8 mouse cellular contexts compared by ENCODE assay signal in genomic region chr2:118372901-118373571, GRCm38 (mm10). TPM values are rescaled to one million over a fixed set of nuclear protein-coding genes. Genes with fewer than 3 reads are reported as not detected.
DNase-seq lines count a peak whose midpoint lies in the region; ATAC-seq and TF ChIP-seq lines count a peak whose summit lies in the region.

Gpr176 (minus strand) TSS chr2:118373419.

- peaks cover 9% of the 10 kb centered on the region; the same call in 1 of the 2 replicates for H3K4me1 ChIP-seq in embryonic facial prominence, embryonic 12.5 days
- H3K4me1 ChIP-seq in heart, embryonic 16.5 days (ENCODE audit: control insufficient read depth, insufficient read depth, low read length): peaks cover 10% of the 10 kb centered on the region
- H3K4me1 ChIP-seq in liver, postnatal 0 days (ENCODE audit: insufficient read depth): peaks cover 16% of the 10 kb centered on the region

- H3K27ac ChIP-seq in embryonic facial prominence, embryonic 12.5 days: no peak within 1 kb of the TSS
- no peak within 1 kb of the TSS for H3K27ac ChIP-seq in heart, embryonic 16.5 days (ENCODE audit: low read length)
- no peak within 1 kb of the TSS for H3K27ac ChIP-seq in liver, postnatal 0 days (ENCODE audit: low read depth)

- H3K36me3 ChIP-seq in embryonic facial prominence, embryonic 12.5 days: no peaks in the 10 kb centered on the region
- no peaks in the 10 kb centered on the region for H3K36me3 ChIP-seq in heart, embryonic 16.5 days (ENCODE audit: control insufficient read depth, insufficient read depth)
- no peaks in the 10 kb centered on the region for H3K36me3 ChIP-seq in liver, postnatal 0 days (replicated peaks; ENCODE audit: insufficient read depth, low read length)

- peak within 1 kb of the TSS; percentile 94 for H3K4me2 ChIP-seq in embryonic facial prominence, embryonic 12.5 days (replicated peaks)
- H3K4me2 ChIP-seq in heart, embryonic 16.5 days (ENCODE audit: low read depth, low read length): peak within 1 kb of the TSS; percentile 100
- H3K4me2 ChIP-seq in liver, postnatal 0 days (ENCODE audit: low read depth, low read length): peak within 1 kb of the TSS; percentile 86

- DNase-seq in CD4-positive helper T cell, adult 2 months (ENCODE audit: low read depth, low spot score): peak; percentile 60
- DNase-seq in adrenal gland, postnatal 10 days: peak; percentile 40
- DNase-seq in kidney, postnatal 25 days: peak; percentile 17 to 46
- peak; percentile 39 for DNase-seq in liver, postnatal 0 days
- DNase-seq in thymus, postnatal 25 days: peak; percentile 16

- ATAC-seq in embryonic facial prominence, embryonic 12.5 days (ENCODE audit: insufficient number of reproducible peaks, insufficient read depth, low FRiP score, low TSS enrichment): peak; percentile 74
- ATAC-seq in heart, embryonic 16.5 days (replicated peaks; ENCODE audit: extremely low read depth, insufficient read depth, low FRiP score): peak; percentile 64
- peak; percentile 55 for ATAC-seq in liver, postnatal 0 days
- ATAC-seq in neutrophil, adult 5-6 weeks (ENCODE audit: extremely low read depth, insufficient number of reproducible peaks, low FRiP score, poor library complexity, severe bottlenecking): 0 out of 2 replicates have a peak, but pooled peaks have one; percentile 13

- no peak for TF ChIP-seq CTCF in liver, postnatal 0 days (IDR thresholded peaks at IDR 0.05; ENCODE audit: low read depth)

- H3K9me3 ChIP-seq in embryonic facial prominence, embryonic 12.5 days: no peaks in the 10 kb centered on the region
- no peaks in the 10 kb centered on the region for H3K9me3 ChIP-seq in heart, embryonic 16.5 days (replicated peaks; ENCODE audit: control insufficient read depth, low read length)
- H3K9me3 ChIP-seq in liver, postnatal 0 days (ENCODE audit: low read length): no peaks in the 10 kb centered on the region

- WGBS in embryonic facial prominence, embryonic 12.5 days: under 1% methylated on average over 52 of the region's 59 CpGs
- under 1% methylated on average over 56 of the region's 59 CpGs for WGBS in heart, embryonic 16.5 days
- 1% methylated on average over 49 of the region's 59 CpGs for WGBS in liver, postnatal 0 days (ENCODE audit: insufficient replicate concordance)

- peak within 1 kb of the TSS; percentile 56 for H3K9ac ChIP-seq in embryonic facial prominence, embryonic 12.5 days
- H3K9ac ChIP-seq in heart, embryonic 16.5 days (ENCODE audit: low read length): peak within 1 kb of the TSS; percentile 70
- peak within 1 kb of the TSS; percentile 27; the same call in 1 of the 2 replicates for H3K9ac ChIP-seq in liver, postnatal 0 days (replicated peaks)

- no peak for TF ChIP-seq EP300 in liver, postnatal 0 days (IDR thresholded peaks at IDR 0.05; ENCODE audit: low read depth)

- H3K4me3 ChIP-seq in embryonic facial prominence, embryonic 12.5 days: peak within 1 kb of the TSS; percentile 49
- peak within 1 kb of the TSS; percentile 65 for H3K4me3 ChIP-seq in heart, embryonic 16.5 days (ENCODE audit: low read length)
- H3K4me3 ChIP-seq in liver, postnatal 0 days (ENCODE audit: low read depth, low read length): peak within 1 kb of the TSS; percentile 54

- H3K27me3 ChIP-seq in embryonic facial prominence, embryonic 12.5 days: peaks cover 35% of the 10 kb centered on the region
- H3K27me3 ChIP-seq in heart, embryonic 16.5 days (ENCODE audit: control insufficient read depth, insufficient read depth, low read length): peaks cover 36% of the 10 kb centered on the region
- peaks cover 32% of the 10 kb centered on the region for H3K27me3 ChIP-seq in liver, postnatal 0 days (ENCODE audit: insufficient read depth, low read length)

RNA-seq across cellular contexts. Expression of gene Gpr176, which starts in this region (rescaled TPM):
- 1 to 10 TPM; 2.0 to 2.2 TPM for total RNA-seq in adrenal gland, postnatal 10 days (2021)
- polyA plus RNA-seq in embryonic facial prominence, embryonic 12.5 days (2016; fragmentation: Nextera tagmentation; extraction: Ambion mirVana): 0.41 and 0.71 TPM in 2 replicates
- 0.53 and 0.54 TPM in 2 replicates for polyA plus RNA-seq in heart, embryonic 16.5 days (2015; fragmentation: Nextera tagmentation; extraction: Ambion mirVana)
- polyA plus RNA-seq in liver, postnatal 0 days (2015; fragmentation: Nextera tagmentation; extraction: Ambion mirVana): 0.05 and 0.07 TPM in 2 replicates
- total RNA-seq in neutrophil, adult 5-6 weeks (2017): 0.12 TPM in 2 replicates

Comparison
In these comparisons a context has a peak if more than half of its experiments do, and no peak if none do; other contexts are left out.
1. Peak in ATAC-seq, H3K4me3 ChIP-seq, H3K9ac ChIP-seq and H3K4me2 ChIP-seq in embryonic facial prominence, embryonic 12.5 days; RNA of the gene not detected or under 1 TPM.
2. Peak in ATAC-seq, H3K4me3 ChIP-seq, H3K9ac ChIP-seq and H3K4me2 ChIP-seq in heart, embryonic 16.5 days; RNA of the gene not detected or under 1 TPM.
3. Peak in DNase-seq, ATAC-seq, H3K4me3 ChIP-seq, H3K9ac ChIP-seq and H3K4me2 ChIP-seq in liver, postnatal 0 days; RNA of the gene not detected or under 1 TPM.
4. Peak in ATAC-seq in neutrophil, adult 5-6 weeks; RNA of the gene not detected or under 1 TPM.
5. ATAC-seq: peak in every context shown above with its lines; median percentile 74 in embryonic facial prominence, embryonic 12.5 days; 64 in heart, embryonic 16.5 days; 55 in liver, postnatal 0 days; 13 in neutrophil, adult 5-6 weeks.